Mouse (Mus musculus) T-helper 17 cell (primary cell): ENCODE results near the gene Rffl.

Experiments
- in situ Hi-C, 2 experiments: fragments of 300-600 bp; cut with MboI, MseI; formaldehyde crosslinking; loops; 1 replicate in 1 of 2; 2 replicates in 1 of 2; pipeline ENCODE4 v1.15.1; 2025; ENCODE audit warnings: high pct_unique_total_duplicates in 2 of 2

Gene Rffl

GRCm38 (mm10) chr11:82871031-82871446, at the start of gene Rffl:
Gene Rffl, minus strand, starts transcription at chr11:82871210.
- in situ Hi-C loops = no loop called here

- in situ Hi-C loops = loop anchor here in 1 of 2 experiments (10.0 kb wide), 1 partner anchor 504 kb away; the partner anchor contains the start of gene Gas2l2
These were observed 49.8 kb upstream of the Rffl start for GRCm38 (mm10) chr11:82920768-82921167.

GRCm38 (mm10) chr11:82914711-82915352, 43.8 kb upstream of the Rffl start:
- in situ Hi-C loops = loop anchor here (10.0 kb wide), 3 partner anchors 230 to 280 kb away; partner anchors contain the start of gene Slfn3 (in 1 of the 2)

- in situ Hi-C loops = loop anchor here (10.0 kb wide), 3 partner anchors 234 to 284 kb away; partner anchors contain the start of gene Slfn3 (in 1 of the 2)
These were observed 39.8 kb upstream of the Rffl start for GRCm38 (mm10) chr11:82910679-82911389.

GRCm38 (mm10) chr11:82910250-82910649, 39.2 kb upstream of the Rffl start, which contains the start of gene Unc45b:
Gene Unc45b, plus strand, starts transcription at chr11:82910550.
- in situ Hi-C loops = loop anchor here (10.0 kb wide), 3 partner anchors 235 to 285 kb away; partner anchors contain the start of gene Slfn3 (in 1 of the 2)

GRCm38 (mm10) chr11:82908608-82908989, 37.6 kb upstream of the Rffl start:
- in situ Hi-C loops = no loop called here

GRCm38 (mm10) chr11:82907651-82908607, 36.9 kb upstream of the Rffl start, which contains the start of gene Nle1:
Gene Nle1, minus strand, starts transcription at chr11:82908411.
- in situ Hi-C loops = no loop called here

- in situ Hi-C loops = no loop called here
These were observed 34.8 kb upstream of the Rffl start for GRCm38 (mm10) chr11:82905816-82906215.

GRCm38 (mm10) chr11:82904952-82905351, 33.9 kb upstream of the Rffl start:
- in situ Hi-C loops = no loop called here

GRCm38 (mm10) chr11:82901606-82902310, 30.7 kb upstream of the Rffl start:
- in situ Hi-C loops = no loop called here

GRCm38 (mm10) chr11:82899720-82900119, 28.7 kb upstream of the Rffl start:
- in situ Hi-C loops = loop anchor here in 1 of 2 experiments (10.0 kb wide), 1 partner anchor 285 kb away; no protein-coding TSS in a partner anchor

- in situ Hi-C loops = loop anchor here in 1 of 2 experiments (10.0 kb wide), 1 partner anchor 283 kb away; no protein-coding TSS in a partner anchor
These were observed 26.5 kb upstream of the Rffl start for GRCm38 (mm10) chr11:82897478-82897877.

GRCm38 (mm10) chr11:82891936-82892335, 20.9 kb upstream of the Rffl start, which contains the start of gene Fndc8:
Gene Fndc8, plus strand, starts transcription at chr11:82892124.
- in situ Hi-C loops = loop anchor here (5.0 to 10.0 kb wide), 2 partner anchors 75 to 277 kb away; no protein-coding TSS in a partner anchor

GRCm38 (mm10) chr11:82890342-82890762, 19.3 kb upstream of the Rffl start, which contains the start of gene Rad51d:
Gene Rad51d, minus strand, starts transcription at chr11:82890614.
- in situ Hi-C loops = loop anchor here (5.0 to 10.0 kb wide), 2 partner anchors 73 to 276 kb away; no protein-coding TSS in a partner anchor

- in situ Hi-C loops = loop anchor here (5.0 to 10.0 kb wide), 7 partner anchors 72 to 652 kb away; no protein-coding TSS in a partner anchor
These were observed 18.7 kb upstream of the Rffl start for GRCm38 (mm10) chr11:82889524-82890341.

GRCm38 (mm10) chr11:82888491-82888946, 17.5 kb upstream of the Rffl start:
- in situ Hi-C loops = loop anchor here (5.0 to 10.0 kb wide), 6 partner anchors 71 to 651 kb away; no protein-coding TSS in a partner anchor

GRCm38 (mm10) chr11:82886559-82886958, 15.5 kb upstream of the Rffl start:
- in situ Hi-C loops = loop anchor here (5.0 to 10.0 kb wide), 6 partner anchors 69 to 649 kb away; no protein-coding TSS in a partner anchor

- in situ Hi-C loops = loop anchor here in 1 of 2 experiments (10.0 kb wide), 1 partner anchor 138 kb away; no protein-coding TSS in a partner anchor
These were observed 12.2 kb upstream of the Rffl start for GRCm38 (mm10) chr11:82883180-82883579.
